Mouse (Mus musculus): ENCODE measurements around the gene Erfe. TPM values are rescaled to one million over a fixed set of nuclear protein-coding genes. Genes with fewer than 3 reads are reported as not detected.
A peak's percentile ranks its signal among the peaks of the same experiment; 100 is the strongest.

The Erfe gene
- polyA plus RNA-seq, 1 experiment: 5.2 TPM

DNA sequence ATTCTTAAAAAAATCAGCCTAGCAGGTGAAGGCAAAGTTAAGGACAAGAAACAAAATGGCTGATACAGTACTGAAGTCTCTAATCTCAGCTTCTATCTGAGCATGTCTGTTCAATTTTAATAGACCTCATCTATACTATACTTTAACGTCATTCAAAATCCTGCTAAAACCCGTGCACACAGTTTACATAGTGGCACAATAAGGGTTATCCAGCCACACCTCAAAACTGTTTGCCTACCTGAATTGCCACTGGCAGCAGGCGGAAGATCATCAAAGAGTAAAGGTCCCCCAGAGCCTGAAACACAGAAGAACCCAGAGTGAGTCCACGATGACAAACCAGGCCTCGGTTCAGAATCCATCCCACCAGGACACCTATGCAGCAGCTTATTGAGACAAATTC is 24.1 kb downstream of the Erfe start:
- Histone ChIP-seq H3K4me3 (replicated peaks; ENCODE audit: control insufficient read depth, low read depth, low read length) (no peak overlapping the region), H3K27ac (ENCODE audit: control insufficient read depth, insufficient read depth, low read depth, low read length, poor library complexity) (no peak overlapping the region), H3K4me1 (ENCODE audit: control insufficient read depth, insufficient read depth, low read length) (no peaks in the 10 kb centered on the region)
- 87% methylated on average over 5 of the region's 5 CpGs for WGBS
- no peak for TF ChIP-seq CTCF (IDR thresholded peaks at IDR 0.05; ENCODE audit: control insufficient read depth, insufficient read depth, low read length)
- TF ChIP-seq POLR2A (IDR thresholded peaks at IDR 0.05; ENCODE audit: borderline replicate concordance, control insufficient read depth, low read depth, low read length): no peak

DNA sequence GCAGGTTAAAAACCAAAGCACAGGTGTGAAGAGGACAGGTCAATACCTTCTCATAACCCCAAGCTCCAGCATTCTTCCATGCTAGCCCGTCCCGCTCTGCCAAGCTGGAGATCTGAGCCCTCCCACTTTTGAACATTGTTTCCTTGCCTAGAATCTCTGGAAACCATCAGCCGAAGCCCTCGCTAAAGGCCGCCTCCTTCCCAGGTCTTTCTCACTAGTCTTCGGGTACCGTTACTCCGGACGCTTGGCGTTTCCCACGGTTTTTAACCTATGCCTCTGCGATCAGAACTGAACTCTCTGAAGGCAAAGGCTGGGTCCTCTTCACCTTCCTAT is 31.7 kb downstream of the Erfe start:
- Histone ChIP-seq H3K4me1 (ENCODE audit: control insufficient read depth, insufficient read depth, low read length) (no peaks in the 10 kb centered on the region), H3K27ac (ENCODE audit: control insufficient read depth, insufficient read depth, low read depth, low read length, poor library complexity) (peak overlapping the region; percentile 92), H3K4me3 (replicated peaks; ENCODE audit: control insufficient read depth, low read depth, low read length) (peak overlapping the region; percentile 92)
- no peak for TF ChIP-seq POLR2A (IDR thresholded peaks at IDR 0.05; ENCODE audit: borderline replicate concordance, control insufficient read depth, low read depth, low read length)
- TF ChIP-seq CTCF (IDR thresholded peaks at IDR 0.05; ENCODE audit: control insufficient read depth, insufficient read depth, low read length): no peak
- under 1% methylated on average over 12 of the region's 12 CpGs for WGBS

DNA sequence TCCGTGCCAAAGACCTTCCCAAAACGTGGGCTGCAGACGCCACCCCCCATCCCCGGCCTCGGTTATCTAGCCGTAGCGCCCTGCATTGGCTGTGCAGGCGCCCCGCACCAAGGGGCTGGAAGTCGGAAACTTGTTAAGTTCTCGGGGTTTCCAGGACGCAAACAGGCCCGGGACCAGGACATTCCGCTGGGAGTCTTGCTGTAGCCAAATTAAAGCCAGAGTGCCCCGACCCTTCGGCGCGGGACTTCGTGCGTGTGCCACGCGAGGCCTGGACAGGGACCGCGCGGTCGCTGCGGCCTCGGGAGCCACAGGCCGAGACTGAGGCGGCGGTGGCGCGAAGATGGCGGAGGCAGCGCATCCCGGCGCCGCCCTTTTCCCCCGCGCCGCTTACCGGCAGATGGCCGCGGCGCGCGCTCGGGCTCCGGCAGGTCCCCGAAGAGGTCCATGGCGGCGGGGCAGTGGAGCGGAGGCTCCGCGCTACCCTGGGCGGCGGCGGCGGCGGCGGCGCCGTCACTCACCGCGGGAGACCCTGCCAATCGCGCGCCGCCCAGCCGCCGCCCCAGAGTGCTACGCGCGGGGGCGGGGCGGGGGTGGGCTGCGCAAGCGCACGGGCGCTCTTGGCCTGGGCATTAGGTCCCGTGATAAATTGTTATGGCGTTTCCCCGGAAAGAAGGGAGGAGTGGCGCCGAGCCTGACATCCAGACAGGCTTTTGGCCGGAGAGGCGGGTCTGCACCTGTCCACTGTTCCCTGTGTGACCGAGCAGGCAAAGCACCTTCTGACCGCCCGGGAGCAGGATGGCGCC is 32.2 kb downstream of the Erfe start, which contains the start of gene Ilkap:
TSS of gene Ilkap (minus strand) at position 556 of the 803 bp plus-strand sequence.
- Histone ChIP-seq H3K4me1 (ENCODE audit: control insufficient read depth, insufficient read depth, low read length) (no peaks in the 10 kb centered on the region), H3K4me3 (replicated peaks; ENCODE audit: control insufficient read depth, low read depth, low read length) (peak within 1 kb of the TSS; percentile 94), H3K27ac (ENCODE audit: control insufficient read depth, insufficient read depth, low read depth, low read length, poor library complexity) (peak within 1 kb of the TSS; percentile 92)
- TF ChIP-seq CTCF (IDR thresholded peaks at IDR 0.05; ENCODE audit: control insufficient read depth, insufficient read depth, low read length) (no peak), POLR2A (IDR thresholded peaks at IDR 0.05; ENCODE audit: borderline replicate concordance, control insufficient read depth, low read depth, low read length) (peak; percentile 60; the same call in 1 of the 2 replicates)
- WGBS: under 1% methylated on average over 88 of the region's 91 CpGs

GRCm38 (mm10) chr1:91404976-91405375 is 38.7 kb downstream of the Erfe start:
- Histone ChIP-seq H3K27ac (ENCODE audit: control insufficient read depth, insufficient read depth, low read depth, low read length, poor library complexity) (no peak overlapping the region), H3K4me1 (ENCODE audit: control insufficient read depth, insufficient read depth, low read length) (peaks cover 2% of the 10 kb centered on the region), H3K4me3 (replicated peaks; ENCODE audit: control insufficient read depth, low read depth, low read length) (no peak overlapping the region)
- TF ChIP-seq POLR2A (IDR thresholded peaks at IDR 0.05; ENCODE audit: borderline replicate concordance, control insufficient read depth, low read depth, low read length): no peak
- no peak for TF ChIP-seq CTCF (IDR thresholded peaks at IDR 0.05; ENCODE audit: control insufficient read depth, insufficient read depth, low read length)
- WGBS: 38% methylated on average over 1 of the region's 1 CpGs

DNA sequence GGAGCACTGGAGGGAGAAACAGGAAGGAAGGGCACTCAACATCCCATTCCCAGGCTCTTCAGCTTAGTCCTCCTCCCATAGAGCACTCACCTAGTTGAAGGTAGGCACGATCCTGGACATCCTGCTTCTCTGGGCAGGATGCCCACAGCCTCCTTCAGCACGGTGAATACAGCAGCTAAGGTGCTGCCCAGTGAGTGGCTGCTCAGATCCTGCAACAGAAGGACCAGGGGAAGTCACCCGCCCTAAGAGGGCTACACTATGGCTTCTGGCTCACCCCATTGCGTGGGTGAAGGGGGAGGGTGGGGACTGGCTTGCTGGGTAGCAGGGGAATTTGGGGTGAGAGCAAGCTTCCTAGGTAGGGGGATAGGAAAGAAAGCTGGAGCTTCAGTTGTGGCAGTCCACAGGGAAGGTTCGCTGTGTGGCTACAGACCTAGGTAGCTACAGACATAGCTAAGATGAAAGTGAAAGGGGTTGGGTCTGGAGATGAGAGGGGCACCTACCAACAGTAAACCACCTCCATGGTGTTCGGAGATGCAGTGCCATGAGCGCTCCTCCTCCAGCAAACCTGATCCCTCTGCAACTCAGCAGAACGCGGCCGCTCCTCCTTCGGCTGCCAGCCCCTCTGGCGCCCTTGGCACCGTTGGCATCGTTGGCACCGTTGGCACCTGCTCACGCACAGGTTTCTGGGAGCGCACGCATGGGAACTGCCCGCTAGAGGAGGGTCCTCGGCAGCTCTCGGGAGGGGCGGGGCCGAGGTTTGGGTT is 39.4 kb downstream of the Erfe start:
- H3K27ac ChIP-seq (ENCODE audit: control insufficient read depth, insufficient read depth, low read depth, low read length, poor library complexity): peak overlapping the region; percentile 20; the same call in 1 of the 2 replicates
- no peak for TF ChIP-seq CTCF (IDR thresholded peaks at IDR 0.05; ENCODE audit: control insufficient read depth, insufficient read depth, low read length)
- no peak for TF ChIP-seq POLR2A (IDR thresholded peaks at IDR 0.05; ENCODE audit: borderline replicate concordance, control insufficient read depth, low read depth, low read length)
- peaks cover 2% of the 10 kb centered on the region for H3K4me1 ChIP-seq (ENCODE audit: control insufficient read depth, insufficient read depth, low read length)
- WGBS: 46% methylated on average over 23 of the region's 23 CpGs
- H3K4me3 ChIP-seq (replicated peaks; ENCODE audit: control insufficient read depth, low read depth, low read length): peak overlapping the region; percentile 38

DNA sequence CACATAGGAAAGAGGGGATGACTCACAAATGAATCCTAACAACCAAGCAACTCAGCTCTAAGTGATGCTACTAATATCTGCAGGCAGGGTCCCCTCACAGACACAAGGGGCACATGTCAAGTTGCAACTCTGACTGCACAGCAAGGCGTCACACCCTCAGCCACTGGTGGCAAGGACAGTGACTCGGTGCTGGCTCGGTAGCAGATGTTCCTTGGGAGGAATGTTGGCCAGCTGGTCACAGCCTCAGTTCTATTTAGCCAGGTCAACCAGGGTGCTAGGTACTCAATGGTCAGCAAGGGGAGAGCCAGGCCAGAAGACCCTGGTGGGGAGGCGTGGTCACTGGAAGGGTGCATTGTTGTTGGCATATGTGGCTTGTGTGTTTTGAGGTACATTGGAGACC is 41.6 kb downstream of the Erfe start:
- TF ChIP-seq CTCF (IDR thresholded peaks at IDR 0.05; ENCODE audit: control insufficient read depth, insufficient read depth, low read length) (no peak), POLR2A (IDR thresholded peaks at IDR 0.05; ENCODE audit: borderline replicate concordance, control insufficient read depth, low read depth, low read length) (no peak)
- Histone ChIP-seq H3K4me3 (replicated peaks; ENCODE audit: control insufficient read depth, low read depth, low read length) (no peak overlapping the region), H3K27ac (ENCODE audit: control insufficient read depth, insufficient read depth, low read depth, low read length, poor library complexity) (no peak overlapping the region), H3K4me1 (ENCODE audit: control insufficient read depth, insufficient read depth, low read length) (peaks cover 4% of the 10 kb centered on the region)
- 86% methylated on average over 4 of the region's 4 CpGs for WGBS

- no peak overlapping the region for H3K27ac ChIP-seq (ENCODE audit: control insufficient read depth, insufficient read depth, low read depth, low read length, poor library complexity)
- no peak overlapping the region for H3K4me3 ChIP-seq (replicated peaks; ENCODE audit: control insufficient read depth, low read depth, low read length)
- H3K4me1 ChIP-seq (ENCODE audit: control insufficient read depth, insufficient read depth, low read length): peaks cover 2% of the 10 kb centered on the region
- WGBS: 85% methylated on average over 8 of the region's 8 CpGs
- TF ChIP-seq POLR2A (IDR thresholded peaks at IDR 0.05; ENCODE audit: borderline replicate concordance, control insufficient read depth, low read depth, low read length) (no peak), CTCF (IDR thresholded peaks at IDR 0.05; ENCODE audit: control insufficient read depth, insufficient read depth, low read length) (no peak)
Observed at GRCm38 (mm10) chr1:91411631-91412285, 45.5 kb downstream of the Erfe start.

Data from bone marrow, adult 2 months (tissue).